In the genomic region with DNA sequence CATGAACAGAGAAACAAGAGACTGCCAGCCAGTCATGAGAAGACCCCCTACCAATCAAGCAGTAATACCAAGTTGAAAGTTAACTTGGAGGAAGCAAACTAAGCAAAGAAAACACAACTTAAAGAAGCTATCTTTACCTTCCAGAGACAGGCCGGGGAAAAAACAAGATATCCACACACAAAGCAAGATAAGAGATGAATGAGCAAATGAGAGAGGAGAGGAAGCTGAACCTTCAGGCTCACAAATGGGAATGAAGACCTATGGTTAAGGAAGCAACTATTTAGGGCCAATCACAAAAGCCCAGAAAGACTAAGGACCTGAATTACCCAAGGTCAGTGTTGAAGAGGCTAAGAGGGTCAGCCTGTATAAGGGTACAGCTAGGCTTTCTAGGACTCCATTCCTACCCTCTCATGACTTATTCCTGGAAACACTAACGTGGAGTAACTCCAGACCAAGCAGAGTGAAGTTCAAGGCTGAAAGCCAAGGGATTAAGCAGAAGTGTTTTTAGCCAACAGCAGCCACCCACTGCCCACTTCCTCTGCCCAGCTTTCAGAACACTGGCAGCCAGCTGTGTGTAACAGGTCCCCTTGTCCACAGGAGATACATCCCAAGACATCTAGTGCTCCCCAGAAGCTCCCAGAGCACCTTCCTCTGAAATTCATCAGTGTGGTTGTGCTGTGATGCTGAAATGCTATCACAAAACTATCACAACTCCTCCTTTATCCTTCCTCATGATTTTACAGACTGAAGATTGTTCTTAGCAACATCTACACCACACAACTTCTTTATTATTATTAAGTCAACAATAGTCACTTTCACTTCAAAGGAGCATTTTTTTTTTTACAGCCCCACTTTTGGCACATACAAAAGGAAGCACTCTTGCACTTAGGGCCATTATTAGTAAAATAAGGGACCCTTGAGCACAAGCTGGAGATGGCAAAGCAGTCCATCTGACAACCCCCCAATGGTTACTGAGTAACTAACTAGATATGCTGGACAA, we compare ENCODE assay signal across 10 mouse cellular contexts. TPM values are rescaled to one million over a fixed set of nuclear protein-coding genes. Genes with fewer than 3 reads are reported as not detected.
DNase-seq lines count a peak whose midpoint lies in the region; ATAC-seq and TF ChIP-seq lines count a peak whose summit lies in the region.
"Had no signal": no experiment of that assay in that cellular context is flagged by ENCODE, and none has a peak within 500 bp of the region (broad histone marks: within the 10 kb centered on the region; RNA-seq: fewer than 3 reads in every experiment).

No protein-coding gene starts in this region.

- H3K9ac ChIP-seq in liver, embryonic 15.5 days = peak overlapping the region; percentile 56

- intact Hi-C loops in gastrocnemius, adult 2 months (cut with DNase I) = no loop called here

- H3K36me3 ChIP-seq in liver, embryonic 15.5 days (replicated peaks) = peaks cover 40% of the 10 kb centered on the region

- peaks cover 77% of the 10 kb centered on the region for H3K4me1 ChIP-seq in liver, embryonic 15.5 days (replicated peaks)

- no peak overlapping the region for H3K27ac ChIP-seq in gastrocnemius, adult 2 months
- H3K27ac ChIP-seq in liver, embryonic 15.5 days (replicated peaks) = peak overlapping the region; percentile 92

- WGBS in liver, embryonic 15.5 days (ENCODE audit: insufficient replicate concordance) = 11% methylated on average over 2 of the region's 2 CpGs

- ATAC-seq in liver, embryonic 15.5 days (ENCODE audit: insufficient read depth) = peak; percentile 16; the same call in 1 of the 2 replicates
- ATAC-seq: midbrain, embryonic 16.5 days had no signal

- DNase-seq in gastrocnemius, adult 2 months = peak; percentile 23
- no peak for DNase-seq in gastrocnemius, adult 8-10 months (ENCODE audit: low spot score in 2 of 2)
- peak; percentile 7 for DNase-seq in urinary bladder, postnatal 14 days (ENCODE audit: low spot score)
- DNase-seq in urinary bladder, adult 2 months (ENCODE audit: low spot score) = no peak
- no peak for DNase-seq in embryo, embryonic 11 days
- DNase-seq in frontal cortex, adult 2 months (ENCODE audit: extremely low spot score in 1 of 2, low spot score in 1 of 2) = no peak
- no peak for DNase-seq in right cerebral cortex, adult 2 months (ENCODE audit: low spot score in 2 of 2)
- DNase-seq: cerebellum, adult 2 months had no signal

- TF ChIP-seq CTCF in gastrocnemius, adult 2 months (IDR thresholded peaks at IDR 0.05) = no peak

- no peak overlapping the region for H3K4me3 ChIP-seq in gastrocnemius, adult 2 months
- H3K4me3 ChIP-seq in liver, embryonic 15.5 days (replicated peaks) = peak overlapping the region; percentile 92

- H3K9me3 ChIP-seq in liver, embryonic 15.5 days (replicated peaks) = no peaks in the 10 kb centered on the region

- peak overlapping the region; percentile 92 for H3K4me2 ChIP-seq in liver, embryonic 15.5 days

- no peaks in the 10 kb centered on the region for H3K27me3 ChIP-seq in liver, embryonic 15.5 days

RNA-seq across cellular contexts. Expression of gene Evi5, which starts 8.5 kb away (rescaled TPM):
- 10 to 100 TPM; 16.6 to 17.5 TPM for total RNA-seq in gastrocnemius, adult 2 months (2021)
- total RNA-seq in gastrocnemius, adult 8-10 months (2022) = 10 to 100 TPM; 16.1 to 19.3 (median 17.6) TPM
- 22.4 and 25.8 TPM in 2 replicates for polyA plus RNA-seq in urinary bladder, adult 2 months (2012; rRNA removed)
- polyA plus RNA-seq in liver, embryonic 15.5 days (2015; fragmentation: Nextera tagmentation; extraction: Ambion mirVana) = 54.3 and 56.7 TPM in 2 replicates
- 58.0 and 71.1 TPM in 2 replicates for polyA plus RNA-seq in frontal cortex, adult 2 months (2012; rRNA removed)

RNA-seq across cellular contexts. Expression of gene Rpl5, which starts 33.9 kb away (rescaled TPM):
- total RNA-seq in gastrocnemius, adult 2 months (2021) = 10 to 100 TPM; 41.0 to 42.5 TPM
- 10 to 100 TPM; 33.4 to 46.0 (median 39.4) TPM for total RNA-seq in gastrocnemius, adult 8-10 months (2022)
- polyA plus RNA-seq in urinary bladder, adult 2 months (2012; rRNA removed) = 155 and 183 TPM in 2 replicates
- 26.1 and 26.7 TPM in 2 replicates for polyA plus RNA-seq in liver, embryonic 15.5 days (2015; fragmentation: Nextera tagmentation; extraction: Ambion mirVana)
- polyA plus RNA-seq in frontal cortex, adult 2 months (2012; rRNA removed) = 92.1 and 106 TPM in 2 replicates

RNA-seq across cellular contexts. Expression of gene Ube2d2b, which starts 36.5 kb away (rescaled TPM):
- total RNA-seq in gastrocnemius, adult 2 months (2021) = not detected
- total RNA-seq in gastrocnemius, adult 8-10 months (2022) = not detected
- polyA plus RNA-seq in urinary bladder, adult 2 months (2012; rRNA removed) = not detected in 2 replicates
- 0.35 and 0.53 TPM in 2 replicates for polyA plus RNA-seq in liver, embryonic 15.5 days (2015; fragmentation: Nextera tagmentation; extraction: Ambion mirVana)
- polyA plus RNA-seq in frontal cortex, adult 2 months (2012; rRNA removed) = not detected in 2 replicates
- polyA plus RNA-seq: cerebellum, adult 2 months had no signal

Comparison
In these comparisons a context has a peak if more than half of its experiments do, and no peak if none do; other contexts are left out.
1. DNase-seq: peak in gastrocnemius, adult 2 months (single experiment) and urinary bladder, postnatal 14 days (single experiment); none in gastrocnemius, adult 8-10 months (0 of 2), urinary bladder, adult 2 months (single experiment), embryo, embryonic 11 days (single experiment), frontal cortex, adult 2 months (0 of 2) and right cerebral cortex, adult 2 months (0 of 2).